Mouse (Mus musculus): Measurements from ENCODE around the gene Cpsf2.
A peak's percentile ranks its signal among the peaks of the same experiment; 100 is the strongest.

The Cpsf2 gene

GRCm38 (mm10) chr12:101979213-101979750 is 3.5 kb downstream of the Cpsf2 start:
- DNase-seq (ENCODE audit: low spot score in 2 of 2): no peak

GRCm38 (mm10) chr12:101980266-101980665 is 4.5 kb downstream of the Cpsf2 start:
- DNase-seq (ENCODE audit: low spot score in 2 of 2): no peak

- DNase-seq (ENCODE audit: low spot score in 2 of 2): no peak
Measured at GRCm38 (mm10) chr12:101981559-101981958, 5.8 kb downstream of the Cpsf2 start.

- no peak for DNase-seq (ENCODE audit: low spot score in 2 of 2)
Measured at GRCm38 (mm10) chr12:101982977-101983376, 7.2 kb downstream of the Cpsf2 start.

GRCm38 (mm10) chr12:101985110-101985509 is 9.3 kb downstream of the Cpsf2 start:
- no peak for DNase-seq (ENCODE audit: low spot score in 2 of 2)

- DNase-seq (ENCODE audit: low spot score in 2 of 2): no peak
Measured at GRCm38 (mm10) chr12:101987659-101988058, 11.9 kb downstream of the Cpsf2 start.

- DNase-seq (ENCODE audit: low spot score in 2 of 2): no peak
Measured at GRCm38 (mm10) chr12:101994576-101995467, 19.0 kb downstream of the Cpsf2 start.

- DNase-seq (ENCODE audit: low spot score in 2 of 2): no peak
Measured at GRCm38 (mm10) chr12:101998929-101999328, 23.1 kb downstream of the Cpsf2 start.

GRCm38 (mm10) chr12:102000785-102001184 is 25.0 kb downstream of the Cpsf2 start:
- no peak for DNase-seq (ENCODE audit: low spot score in 2 of 2)

- DNase-seq (ENCODE audit: low spot score in 2 of 2): no peak
Measured at GRCm38 (mm10) chr12:102008111-102008977, 32.6 kb downstream of the Cpsf2 start.

GRCm38 (mm10) chr12:102009551-102009950 is 33.8 kb downstream of the Cpsf2 start:
- DNase-seq (ENCODE audit: low spot score in 2 of 2): no peak

GRCm38 (mm10) chr12:102014411-102014810 is 38.6 kb downstream of the Cpsf2 start:
- no peak for DNase-seq (ENCODE audit: low spot score in 2 of 2)

GRCm38 (mm10) chr12:102015127-102015526 is 39.3 kb downstream of the Cpsf2 start:
- no peak for DNase-seq (ENCODE audit: low spot score in 2 of 2)

GRCm38 (mm10) chr12:102021923-102022322 is 46.1 kb downstream of the Cpsf2 start:
- DNase-seq (ENCODE audit: low spot score in 2 of 2): peak in 1 of 2 experiments; percentile 13

GRCm38 (mm10) chr12:102029184-102029583 is 53.4 kb downstream of the Cpsf2 start:
- no peak for DNase-seq (ENCODE audit: low spot score in 2 of 2)

- DNase-seq (ENCODE audit: low spot score in 2 of 2): no peak
Measured at GRCm38 (mm10) chr12:102029892-102030446, 54.2 kb downstream of the Cpsf2 start.

GRCm38 (mm10) chr12:102034934-102035333 is 59.1 kb downstream of the Cpsf2 start:
- no peak for DNase-seq (ENCODE audit: low spot score in 2 of 2)

GRCm38 (mm10) chr12:102039861-102040260 is 64.1 kb downstream of the Cpsf2 start:
- no peak for DNase-seq (ENCODE audit: low spot score in 2 of 2)

GRCm38 (mm10) chr12:102041699-102042098 is 65.9 kb downstream of the Cpsf2 start:
- no peak for DNase-seq (ENCODE audit: low spot score in 2 of 2)

- DNase-seq (ENCODE audit: low spot score in 2 of 2): no peak
Measured at GRCm38 (mm10) chr12:102042247-102042646, 66.5 kb downstream of the Cpsf2 start.

GRCm38 (mm10) chr12:102043840-102044239 is 68.1 kb downstream of the Cpsf2 start:
- no peak for DNase-seq (ENCODE audit: low spot score in 2 of 2)

GRCm38 (mm10) chr12:102054155-102054554 is 78.4 kb downstream of the Cpsf2 start:
- DNase-seq (ENCODE audit: low spot score in 2 of 2): no peak

Data from right cerebral cortex, postnatal 36 days (tissue).